Mouse (Mus musculus) erythroblast, embryonic 14.5 days (primary cell): ENCODE measurements around the gene Fgfbp3. TPM values are rescaled to one million over a fixed set of nuclear protein-coding genes. Genes with fewer than 3 reads are reported as not detected.

Experiments used
- H3K27me3 ChIP-seq: 2 replicates; pipeline ENCODE4 v1.6.1; 2012; ENCODE audit warnings: inconsistent platforms; ENCODE audit not compliant: control insufficient read depth
- H3K36me3 ChIP-seq: 2 replicates; pipeline ENCODE4 v1.6.1; 2012; ENCODE audit warnings: mild to moderate bottlenecking, inconsistent platforms; ENCODE audit not compliant: control insufficient read depth
- H3K4me1 ChIP-seq: 2 replicates; pipeline ENCODE4 v1.6.1; 2012; ENCODE audit warnings: inconsistent platforms; ENCODE audit not compliant: control insufficient read depth
- H3K4me3 ChIP-seq: replicated peaks from 2 replicates; pipeline ENCODE3; 2012; ENCODE audit warnings: moderate library complexity, mild to moderate bottlenecking, inconsistent platforms
- H3K9me3 ChIP-seq: 2 replicates; pipeline ENCODE4 v1.6.1; 2012; ENCODE audit warnings: low read length, inconsistent platforms, mixed read lengths; ENCODE audit not compliant: control insufficient read depth
- GATA1 ChIP-seq: IDR thresholded peaks from 2 replicates; pipeline ENCODE4 v1.6.1; 2012; ENCODE audit warnings: low read length, inconsistent platforms, mixed read lengths
- TAL1 ChIP-seq: IDR thresholded peaks from 3 replicates; pipeline ENCODE4 v1.6.1; 2012; ENCODE audit warnings: low read length, inconsistent platforms, mixed read lengths
- polyA plus RNA-seq: library from polyadenylated mRNA; stranded (reverse); fragments of >175 nt; gene quantifications from 2 replicates; pipeline ENCODE4 v1.2.3, GENCODE M21; 2012

The Fgfbp3 gene
- polyA plus RNA-seq, 1 experiment = 0.16 TPM

DNA sequence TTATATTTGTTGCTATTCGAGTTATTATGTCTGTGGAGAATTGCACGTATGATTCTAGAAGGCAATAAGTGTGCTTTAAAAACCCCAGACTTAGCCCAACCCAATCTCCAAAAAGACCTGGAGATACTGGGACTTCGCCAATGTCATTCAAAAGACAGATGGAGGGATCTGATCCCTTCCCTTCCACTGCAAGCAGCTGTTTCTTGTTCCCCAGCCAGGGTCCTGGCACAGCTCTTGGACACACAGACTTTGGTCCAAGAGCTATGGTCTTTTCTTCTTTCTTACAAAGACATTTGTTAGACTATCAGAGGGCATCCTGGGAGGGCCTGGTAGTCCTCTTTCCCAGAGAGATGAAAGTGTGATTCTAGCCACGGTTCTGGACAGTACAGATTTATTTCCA, 3.2 kb downstream of the Fgfbp3 start:
- Histone ChIP-seq H3K36me3 (no peaks in the 10 kb centered on the region), H3K27me3 (peaks cover 56% of the 10 kb centered on the region), H3K4me3 (no peak overlapping the region), H3K9me3 (no peaks in the 10 kb centered on the region), H3K4me1 (peaks cover 23% of the 10 kb centered on the region)
- TF ChIP-seq GATA1 (no peak), TAL1 (no peak)

DNA sequence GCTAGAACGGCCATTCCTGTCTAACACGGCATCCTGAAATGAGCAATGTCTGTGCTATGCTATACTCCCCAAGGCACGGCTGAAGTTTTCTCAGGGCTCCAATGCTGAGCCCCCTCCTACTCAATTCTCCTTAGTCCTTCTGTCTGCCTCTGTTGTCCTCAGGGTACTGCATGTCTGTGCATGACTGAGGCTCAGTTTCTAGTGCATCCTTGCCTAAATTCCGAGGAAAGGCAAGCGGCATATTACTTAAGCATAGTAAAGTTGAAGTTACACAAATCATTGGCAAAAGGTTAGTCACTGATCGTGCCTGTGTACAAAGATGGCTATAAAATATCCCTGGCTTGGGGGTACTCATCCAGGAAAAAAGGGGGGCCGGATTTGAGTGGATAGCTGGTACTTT, 6.4 kb downstream of the Fgfbp3 start:
- Histone ChIP-seq H3K36me3 (no peaks in the 10 kb centered on the region), H3K4me3 (no peak overlapping the region), H3K27me3 (peaks cover 50% of the 10 kb centered on the region), H3K4me1 (peaks cover 5% of the 10 kb centered on the region), H3K9me3 (no peaks in the 10 kb centered on the region)
- no peak for TF ChIP-seq TAL1
- no peak for TF ChIP-seq GATA1

DNA sequence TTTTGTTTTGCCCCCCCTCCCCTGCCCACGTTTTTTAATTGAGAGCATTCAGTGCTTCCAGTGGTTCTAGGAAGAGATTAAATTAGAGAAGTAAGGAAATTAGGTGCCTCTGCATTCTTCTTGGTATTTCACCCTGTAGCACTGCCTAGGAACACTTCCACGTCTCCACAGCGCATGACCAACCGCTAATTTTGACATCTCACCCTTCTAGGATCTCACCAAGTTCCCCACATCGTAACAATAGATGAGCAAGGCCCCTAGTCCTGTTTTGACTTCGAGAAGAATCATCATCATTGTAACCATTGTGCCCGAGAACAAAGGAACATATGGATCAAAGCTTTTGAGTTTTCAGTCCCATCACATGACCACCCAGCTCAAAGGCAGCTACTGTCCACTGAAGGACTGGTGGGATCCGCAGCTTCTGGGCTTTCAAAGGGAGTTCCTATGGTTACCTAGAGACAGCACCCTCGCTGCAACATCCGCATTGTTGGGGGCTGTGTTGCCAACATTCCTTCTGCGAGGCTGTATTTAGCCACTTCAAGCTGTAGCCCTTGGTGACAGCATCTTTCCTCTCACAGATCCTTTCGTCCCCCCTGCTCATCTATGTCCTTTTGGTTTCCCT, 8.9 kb downstream of the Fgfbp3 start:
- Histone ChIP-seq H3K27me3 (peaks cover 31% of the 10 kb centered on the region), H3K4me1 (no peaks in the 10 kb centered on the region; the same call in 1 of the 2 replicates), H3K4me3 (no peak overlapping the region), H3K9me3 (no peaks in the 10 kb centered on the region), H3K36me3 (no peaks in the 10 kb centered on the region)
- TF ChIP-seq GATA1 (no peak), TAL1 (no peak)

DNA sequence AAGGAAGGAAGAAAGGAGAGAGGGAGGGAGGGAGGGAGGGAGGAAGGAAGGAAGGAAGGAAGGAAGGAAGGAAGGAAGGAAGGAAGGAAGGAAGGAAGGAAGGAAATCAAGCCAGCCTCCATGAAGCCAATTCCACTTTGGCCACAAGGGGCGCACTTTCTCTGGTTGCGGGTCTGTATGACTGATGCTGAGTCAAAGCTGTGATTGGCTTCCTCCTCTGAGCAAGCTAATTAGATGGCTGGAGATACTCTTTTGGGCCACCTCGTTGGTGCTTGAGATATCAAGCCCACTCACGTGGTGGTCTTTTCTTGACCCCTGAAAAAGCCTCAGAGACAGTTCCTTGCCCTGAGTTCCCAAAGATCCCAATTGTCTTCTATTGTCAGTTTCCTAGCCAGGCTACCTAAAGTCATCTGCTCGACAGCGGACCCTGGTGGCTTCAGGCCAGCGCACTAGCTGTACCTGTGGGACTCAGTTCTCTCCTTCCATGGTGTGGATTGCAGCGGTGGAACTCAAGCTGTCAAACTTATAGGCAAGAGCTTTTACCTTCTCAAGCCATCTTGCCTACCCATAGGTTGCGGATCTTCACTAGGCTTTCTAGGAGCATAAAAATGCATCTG, 9.6 kb downstream of the Fgfbp3 start:
- no peak overlapping the region for H3K4me3 ChIP-seq
- H3K36me3 ChIP-seq = no peaks in the 10 kb centered on the region
- TF ChIP-seq TAL1 (no peak), GATA1 (no peak)
- no peaks in the 10 kb centered on the region for H3K9me3 ChIP-seq
- H3K27me3 ChIP-seq = peaks cover 34% of the 10 kb centered on the region
- no peaks in the 10 kb centered on the region; the same call in 1 of the 2 replicates for H3K4me1 ChIP-seq

DNA sequence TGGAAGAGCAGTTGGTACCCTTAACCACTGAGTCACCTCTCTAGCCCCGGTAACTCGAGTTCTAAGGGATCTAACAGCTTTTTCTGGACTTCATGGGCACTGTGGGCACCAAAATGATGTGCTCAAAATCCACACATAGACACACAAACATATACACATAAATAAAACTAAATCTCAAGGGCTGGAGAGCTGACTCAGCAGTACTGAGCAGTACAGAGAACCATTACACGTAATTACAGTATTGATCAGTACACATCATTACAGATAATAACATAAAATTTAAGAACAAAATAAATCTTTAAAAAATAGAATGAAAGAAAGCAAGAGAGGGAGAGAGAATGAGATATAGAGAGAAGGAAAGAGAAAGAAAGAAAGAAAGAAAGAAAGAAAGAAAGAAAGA, 10.3 kb downstream of the Fgfbp3 start:
- Histone ChIP-seq H3K36me3 (no peaks in the 10 kb centered on the region), H3K4me3 (no peak overlapping the region), H3K9me3 (no peaks in the 10 kb centered on the region), H3K27me3 (peaks cover 40% of the 10 kb centered on the region), H3K4me1 (peaks cover 5% of the 10 kb centered on the region)
- TF ChIP-seq GATA1 = no peak
- no peak for TF ChIP-seq TAL1

DNA sequence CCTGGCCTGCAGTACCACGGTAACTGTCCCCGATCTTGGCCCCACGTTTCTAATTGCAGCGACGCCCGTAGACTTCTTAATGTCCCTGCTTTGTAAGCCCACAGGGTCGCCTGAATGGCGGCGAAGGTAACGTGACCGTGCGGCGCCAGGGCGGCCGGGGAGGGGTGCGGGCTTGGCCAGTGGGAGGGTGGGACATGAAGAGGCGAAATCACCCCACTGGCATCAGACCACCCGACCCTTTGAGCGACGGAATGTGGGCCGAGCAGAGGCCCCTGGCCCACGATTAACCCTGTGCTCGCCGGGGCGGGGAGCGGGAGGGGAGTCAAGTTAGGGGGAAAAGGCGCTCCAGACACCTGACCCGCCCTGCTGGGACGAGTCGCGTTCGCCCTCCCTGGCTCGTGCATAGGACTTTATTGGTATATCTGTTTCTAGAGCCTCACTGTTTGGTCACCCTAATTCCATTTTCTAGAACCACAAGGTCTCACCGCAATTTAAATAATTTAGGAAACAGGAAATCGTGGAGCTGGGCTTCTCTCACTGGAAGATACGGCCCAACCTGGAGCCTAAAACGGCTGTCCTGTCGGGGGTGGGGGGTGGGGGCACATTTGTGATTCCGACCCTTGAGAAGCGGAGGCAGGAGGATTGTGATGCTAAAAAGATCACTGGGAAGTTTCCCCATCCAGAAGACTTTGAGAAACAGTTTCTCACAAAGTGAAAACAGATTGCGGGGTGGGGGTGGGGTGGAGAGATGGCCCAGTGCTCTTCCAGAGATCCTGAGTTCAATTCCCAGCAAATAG, 15.0 kb downstream of the Fgfbp3 start:
- H3K4me3 ChIP-seq = peak overlapping the region; percentile 60
- H3K27me3 ChIP-seq = peaks cover 40% of the 10 kb centered on the region
- H3K36me3 ChIP-seq = no peaks in the 10 kb centered on the region
- TF ChIP-seq GATA1 = no peak
- no peak for TF ChIP-seq TAL1
- peaks cover 8% of the 10 kb centered on the region for H3K4me1 ChIP-seq
- no peaks in the 10 kb centered on the region for H3K9me3 ChIP-seq

DNA sequence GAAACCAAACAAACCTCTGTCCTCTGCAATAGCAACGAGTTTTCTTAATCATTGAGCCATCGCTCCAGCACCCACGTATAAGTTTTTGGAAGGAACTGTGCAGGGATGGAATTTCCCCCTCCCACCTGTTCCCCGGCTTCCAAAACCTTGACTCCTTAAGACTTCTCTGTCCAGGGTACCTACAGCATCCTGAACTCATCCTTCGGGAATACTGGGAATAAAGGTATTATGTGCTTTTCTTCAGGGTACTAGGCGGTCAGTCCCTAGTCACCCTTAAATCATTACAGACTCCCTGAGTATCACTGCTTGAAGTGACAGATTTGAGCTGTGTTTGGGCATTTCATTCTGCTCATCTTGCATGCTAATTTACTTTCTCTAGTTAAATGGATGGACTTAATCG, 16.0 kb downstream of the Fgfbp3 start:
- H3K4me3 ChIP-seq = no peak overlapping the region
- peaks cover 8% of the 10 kb centered on the region for H3K4me1 ChIP-seq
- no peaks in the 10 kb centered on the region for H3K9me3 ChIP-seq
- peaks cover 39% of the 10 kb centered on the region for H3K27me3 ChIP-seq
- H3K36me3 ChIP-seq = no peaks in the 10 kb centered on the region
- TF ChIP-seq TAL1 (no peak), GATA1 (no peak)

DNA sequence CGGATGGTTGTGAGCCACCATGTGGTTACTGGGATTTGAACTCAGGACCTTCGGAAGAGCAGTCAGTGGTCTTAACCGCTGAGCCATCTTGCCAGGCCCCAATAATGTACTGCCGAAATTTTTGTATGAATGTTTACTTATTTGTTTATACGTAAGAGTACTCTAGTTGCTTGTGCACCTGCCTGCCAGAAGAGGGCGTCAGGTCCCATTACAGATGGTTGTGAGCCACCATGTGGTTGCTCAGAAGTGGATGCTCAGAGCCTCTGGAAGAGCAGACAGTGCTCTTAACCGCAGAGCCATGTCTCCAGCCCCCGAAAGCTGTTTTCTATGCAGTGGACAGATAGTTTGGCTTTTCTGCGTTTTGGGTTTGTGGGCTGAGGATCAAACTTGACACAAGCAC, 21.6 kb downstream of the Fgfbp3 start:
- Histone ChIP-seq H3K27me3 (peaks cover 5% of the 10 kb centered on the region), H3K36me3 (peaks cover 19% of the 10 kb centered on the region), H3K4me3 (no peak overlapping the region), H3K4me1 (no peaks in the 10 kb centered on the region), H3K9me3 (no peaks in the 10 kb centered on the region)
- TF ChIP-seq GATA1 (no peak), TAL1 (no peak)

DNA sequence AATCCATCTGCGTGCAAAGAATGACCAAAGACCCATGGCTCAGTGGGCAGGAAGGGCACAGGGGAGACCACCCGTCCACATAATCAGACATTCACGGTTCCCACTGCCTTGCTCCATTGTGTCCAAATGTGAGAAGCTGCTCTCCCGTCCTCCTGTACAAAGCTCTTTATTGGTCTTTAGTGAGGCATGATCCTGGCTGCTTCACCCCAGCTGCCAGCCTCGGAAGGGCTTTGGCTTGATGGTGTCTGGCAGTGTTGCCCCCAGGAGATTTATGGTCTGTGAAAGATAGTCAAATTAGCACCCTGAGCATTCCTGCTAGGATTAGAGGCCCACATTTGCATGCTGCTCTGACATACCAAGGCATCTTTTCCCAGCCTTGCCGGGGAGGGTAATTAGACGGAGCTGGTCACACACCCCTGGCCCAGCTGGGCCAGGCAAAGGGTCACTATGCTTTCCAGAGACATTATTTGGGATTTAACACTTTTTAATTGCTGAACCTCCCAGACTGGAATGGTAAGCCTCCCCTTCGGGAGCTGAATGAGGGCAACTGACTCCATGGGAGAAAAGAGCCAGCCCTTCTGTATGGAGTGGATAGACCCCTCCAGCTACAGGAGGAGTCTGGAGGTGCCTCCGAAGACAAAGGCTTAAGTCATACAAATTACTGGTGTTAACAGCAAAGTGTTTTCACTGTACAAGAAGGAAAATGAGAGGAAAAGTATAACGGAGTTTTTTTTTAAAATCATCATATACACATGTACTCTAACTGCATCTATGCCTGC, 22.4 kb downstream of the Fgfbp3 start:
- no peaks in the 10 kb centered on the region for H3K27me3 ChIP-seq
- H3K4me3 ChIP-seq = no peak overlapping the region
- H3K36me3 ChIP-seq = peaks cover 25% of the 10 kb centered on the region
- no peaks in the 10 kb centered on the region for H3K4me1 ChIP-seq
- TF ChIP-seq TAL1 (no peak), GATA1 (no peak)
- H3K9me3 ChIP-seq = no peaks in the 10 kb centered on the region
